Mouse (Mus musculus) hindbrain, embryonic 14.5 days (tissue): ENCODE results near the gene Tmem30b. TPM values are rescaled to one million over a fixed set of nuclear protein-coding genes. Genes with fewer than 3 reads are reported as not detected.
A peak's percentile ranks its signal among the peaks of the same experiment; 100 is the strongest.
"Not testable (repeated sequence)": the region's sequence is repeated elsewhere in the genome, so short reads cannot be mapped to it uniquely, and the experiment has no call there.

Source experiments
- ATAC-seq: fragments of 200-750 bp; cut with Nextera tagmentation; 2 replicates; pipeline ENCODE4 v1.8.0; 2017; ENCODE audit warnings: moderate number of reproducible peaks, mild to moderate bottlenecking, moderate TSS enrichment, moderate library complexity; ENCODE audit not compliant: low FRiP score
- DNase-seq: peaks from one replicate; pipeline ENCODE4 v3.0.0-alpha.2; 2015; ENCODE audit warnings: low spot score
- H3K27ac ChIP-seq: fragments of 300-500 bp; sonication (generic); 2 replicates; pipeline ENCODE4 v1.5.1; 2014; ENCODE audit warnings: mild to moderate bottlenecking, moderate library complexity
- H3K27me3 ChIP-seq: fragments of 300-500 bp; sonication (generic); 2 replicates; pipeline ENCODE4 v1.6.1; 2014; ENCODE audit warnings: mild to moderate bottlenecking, low read length, mixed read lengths; ENCODE audit not compliant: control insufficient read depth, insufficient read depth
- H3K36me3 ChIP-seq: fragments of 300-500 bp; sonication (generic); replicated peaks from 2 replicates; pipeline ENCODE4 v1.6.1; 2014; ENCODE audit not compliant: control insufficient read depth, insufficient read depth
- H3K4me1 ChIP-seq: fragments of 300-500 bp; sonication (generic); replicated peaks from 2 replicates; pipeline ENCODE4 v1.6.1; 2014; ENCODE audit warnings: antibody characterized with exemption, low read length, mixed read lengths; ENCODE audit not compliant: control insufficient read depth, insufficient read depth
- H3K4me2 ChIP-seq: fragments of 300-500 bp; sonication (generic); replicated peaks from 2 replicates; pipeline ENCODE4 v1.6.1; 2014; ENCODE audit warnings: mild to moderate bottlenecking, moderate library complexity
- H3K4me3 ChIP-seq: fragments of 300-500 bp; sonication (generic); replicated peaks from 2 replicates; pipeline ENCODE4 v1.5.1; 2014; ENCODE audit warnings: mild to moderate bottlenecking, low read length
- H3K9ac ChIP-seq: fragments of 300-500 bp; sonication (generic); 2 replicates; pipeline ENCODE4 v1.6.1; 2014
- H3K9me3 ChIP-seq: fragments of 300-500 bp; sonication (generic); 2 replicates; pipeline ENCODE4 v1.6.1; 2016; ENCODE audit warnings: low read length; ENCODE audit not compliant: control insufficient read depth
- WGBS: fragments of 180-500 bp; shearing (Covaris S2); extraction: QIAGEN DNeasy Blood & Tissue Kit; methylation state at CpG from one replicate; pipeline ENCODE4 v1.1.7; 2014; 5-methylcytosine and 5-hydroxymethylcytosine counted together
- polyA plus RNA-seq: library from polyadenylated mRNA; unstranded; fragments of >200 nt; fragmentation: Nextera tagmentation; extraction: Ambion mirVana; gene quantifications from 2 replicates; pipeline ENCODE4 v1.2.1, GENCODE M21; 2014

Gene Tmem30b
- polyA plus RNA-seq, 1 experiment from 2014 or later: 0.15 TPM

DNA sequence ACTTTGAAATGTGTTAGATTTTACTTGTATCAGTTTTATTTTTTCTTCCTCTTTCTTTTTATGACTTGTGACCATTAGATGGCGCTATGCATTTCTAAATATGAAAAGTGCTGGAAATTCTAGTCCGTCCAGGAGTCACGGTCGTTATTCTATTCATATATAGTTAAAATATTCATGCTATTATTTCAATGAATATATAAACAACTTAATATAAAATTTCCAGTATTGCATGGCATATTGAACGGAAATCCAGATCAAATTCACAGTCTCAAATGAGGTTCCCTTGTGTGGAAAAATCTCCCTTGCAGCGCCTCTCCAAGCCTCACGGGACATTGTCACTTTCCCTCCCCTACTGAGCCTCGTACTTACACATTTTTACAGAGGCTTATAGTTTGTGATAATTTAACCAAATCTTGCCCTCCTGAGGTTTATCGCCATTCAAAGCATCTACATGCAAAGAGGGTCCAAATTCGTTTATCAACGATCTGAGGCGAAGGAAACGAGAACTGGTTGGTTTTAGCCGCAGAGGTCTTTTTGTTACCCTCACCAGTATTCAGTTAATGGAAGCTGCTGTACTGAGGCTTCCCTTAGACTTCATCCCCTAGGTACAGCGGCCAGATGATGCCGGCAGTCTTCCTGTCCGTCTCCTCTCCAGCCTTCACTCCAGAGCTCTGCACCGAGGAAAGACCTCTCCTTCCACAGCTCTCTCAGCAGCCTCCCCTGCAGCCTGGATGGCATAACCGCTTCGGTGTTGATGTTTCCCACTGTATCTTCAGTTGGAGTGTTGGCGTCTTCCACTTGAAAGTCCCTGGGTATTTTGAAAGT is 18.8 kb upstream of the Tmem30b start:
- Histone ChIP-seq H3K36me3 (no peaks in the 10 kb centered on the region), H3K9ac (peak overlapping the region; percentile 41; the same call in 1 of the 2 replicates), H3K4me1 (no peaks in the 10 kb centered on the region), H3K4me2 (peak overlapping the region; percentile 49), H3K27me3 (0 out of 2 replicates have a peak, but pooled peaks cover 3% of the 10 kb centered on the region), H3K9me3 (peaks cover 3% of the 10 kb centered on the region; the same call in 1 of the 2 replicates), H3K4me3 (peak overlapping the region; percentile 26), H3K27ac (no peak overlapping the region)
- WGBS: 26% methylated on average over 21 of the region's 21 CpGs
- no peak; the same call in 1 of the 2 replicates for ATAC-seq
- peak; percentile 84 for DNase-seq

DNA sequence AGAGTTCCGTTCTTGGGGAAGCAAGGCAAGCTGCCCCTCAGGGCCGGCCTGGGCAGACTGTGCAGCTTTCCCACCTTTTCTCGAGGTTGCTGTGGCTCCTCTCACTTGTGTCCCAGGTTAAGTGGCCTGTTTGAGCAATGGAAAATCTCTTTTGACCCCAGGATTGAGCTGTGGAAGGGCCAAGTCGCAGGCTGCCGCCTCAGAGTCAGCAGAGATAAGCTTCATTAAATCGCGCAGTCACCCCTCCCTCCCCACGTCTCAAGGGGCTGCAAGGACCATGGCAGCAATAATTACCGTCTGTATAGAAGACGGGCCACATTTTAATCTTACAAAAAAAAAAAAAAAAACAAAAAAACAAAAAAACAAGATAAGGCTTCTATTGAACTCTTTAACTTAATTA is 18.0 kb upstream of the Tmem30b start:
- 22% methylated on average over 10 of the region's 10 CpGs for WGBS
- ATAC-seq (no peak), DNase-seq (no peak)
- H3K4me2 ChIP-seq: no peak overlapping the region
- no peak overlapping the region for H3K9ac ChIP-seq
- no peaks in the 10 kb centered on the region for H3K36me3 ChIP-seq
- no peaks in the 10 kb centered on the region for H3K4me1 ChIP-seq
- 0 out of 2 replicates have a peak, but pooled peaks cover 3% of the 10 kb centered on the region for H3K27me3 ChIP-seq
- no peak overlapping the region for H3K4me3 ChIP-seq
- H3K9me3 ChIP-seq: no peaks in the 10 kb centered on the region
- no peak overlapping the region for H3K27ac ChIP-seq

DNA sequence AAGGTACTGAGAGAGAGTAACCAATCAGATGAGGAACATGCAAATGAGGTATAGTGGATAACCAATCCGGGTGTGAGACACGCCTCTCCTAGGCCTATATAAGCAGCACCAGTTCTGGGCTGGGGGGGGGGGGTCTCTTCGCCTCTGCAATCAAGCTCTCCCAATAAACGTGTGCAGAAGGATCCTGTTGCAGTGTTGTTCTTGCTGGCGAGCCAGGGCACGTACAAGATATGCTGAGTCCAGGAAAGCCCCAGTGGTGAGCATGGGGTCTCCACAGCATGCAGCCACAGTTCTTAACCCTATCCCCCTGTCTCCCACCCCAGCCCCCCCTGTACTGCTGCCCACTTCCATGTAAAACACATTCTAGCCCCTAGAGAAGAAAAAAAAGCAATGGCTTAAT is 16.9 kb upstream of the Tmem30b start:
- DNase-seq, H3K36me3 ChIP-seq, H3K4me3 ChIP-seq, H3K4me1 ChIP-seq, H3K27me3 ChIP-seq, H3K27ac ChIP-seq, ATAC-seq, H3K9me3 ChIP-seq, H3K9ac ChIP-seq, H3K4me2 ChIP-seq: not testable (repeated sequence)
- WGBS: 80% methylated on average over 6 of the region's 6 CpGs

DNA sequence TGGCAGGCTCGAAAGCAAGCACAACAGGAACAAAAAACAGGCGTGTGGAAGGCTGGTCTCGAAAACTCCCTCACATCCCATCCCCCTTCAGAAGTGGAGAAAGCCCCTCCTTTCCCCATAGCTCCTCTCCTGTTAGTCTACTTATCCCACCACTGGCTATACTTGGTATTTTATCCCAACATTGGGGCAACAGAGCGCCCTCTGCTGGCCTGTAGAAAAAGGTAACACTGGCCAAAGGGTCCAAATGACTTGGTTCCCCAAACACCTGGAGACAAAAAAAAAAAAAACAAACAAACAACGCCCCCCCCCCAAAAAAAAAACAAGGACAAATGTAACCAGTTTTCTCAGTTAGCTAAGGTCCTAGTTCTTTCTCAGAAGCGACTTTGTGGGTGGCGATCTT is 13.9 kb upstream of the Tmem30b start:
- Histone ChIP-seq H3K4me3 (no peak overlapping the region), H3K4me2 (no peak overlapping the region), H3K9ac (no peak overlapping the region), H3K27me3 (no peaks in the 10 kb centered on the region), H3K9me3 (no peaks in the 10 kb centered on the region), H3K4me1 (no peaks in the 10 kb centered on the region), H3K36me3 (no peaks in the 10 kb centered on the region), H3K27ac (no peak overlapping the region)
- ATAC-seq (no peak), DNase-seq (no peak)
- 49% methylated on average over 7 of the region's 7 CpGs for WGBS

DNA sequence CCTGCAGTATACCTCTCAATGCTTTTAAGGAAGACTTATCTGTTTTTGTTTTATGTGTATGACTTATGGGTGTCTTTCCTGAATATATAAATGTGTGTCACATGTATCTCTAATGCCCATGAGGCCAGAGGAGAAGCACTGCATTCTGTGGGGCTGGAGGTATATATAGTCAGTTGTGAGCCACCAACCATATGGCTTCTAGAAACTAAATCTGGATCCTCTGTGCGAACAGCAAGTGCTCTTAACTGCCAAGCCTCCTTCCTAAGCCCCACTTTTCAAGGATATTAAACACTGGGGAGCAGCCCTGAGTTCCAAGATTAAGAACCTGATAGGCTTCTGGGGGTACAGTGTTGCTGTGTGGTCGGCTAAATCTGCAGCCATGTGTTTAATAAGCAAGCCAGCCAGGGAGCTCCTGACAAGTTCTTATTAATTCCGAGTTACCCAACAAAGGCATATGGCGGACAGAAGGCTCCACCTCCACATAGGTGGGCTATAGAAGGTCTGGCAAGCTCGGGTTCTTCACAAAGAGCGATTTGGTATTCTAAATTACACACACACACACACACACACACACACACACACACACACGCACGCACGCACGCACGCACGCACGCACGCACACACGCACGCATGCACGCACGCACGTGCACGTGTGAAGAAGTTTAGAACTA is 12.5 kb upstream of the Tmem30b start:
- no peaks in the 10 kb centered on the region for H3K36me3 ChIP-seq
- DNase-seq (no peak), ATAC-seq (no peak)
- H3K27me3 ChIP-seq: no peaks in the 10 kb centered on the region
- H3K4me3 ChIP-seq: no peak overlapping the region
- WGBS: 93% methylated on average over 20 of the region's 20 CpGs
- no peak overlapping the region for H3K27ac ChIP-seq
- no peaks in the 10 kb centered on the region for H3K9me3 ChIP-seq
- no peak overlapping the region for H3K9ac ChIP-seq
- H3K4me2 ChIP-seq: no peak overlapping the region
- no peaks in the 10 kb centered on the region for H3K4me1 ChIP-seq

DNA sequence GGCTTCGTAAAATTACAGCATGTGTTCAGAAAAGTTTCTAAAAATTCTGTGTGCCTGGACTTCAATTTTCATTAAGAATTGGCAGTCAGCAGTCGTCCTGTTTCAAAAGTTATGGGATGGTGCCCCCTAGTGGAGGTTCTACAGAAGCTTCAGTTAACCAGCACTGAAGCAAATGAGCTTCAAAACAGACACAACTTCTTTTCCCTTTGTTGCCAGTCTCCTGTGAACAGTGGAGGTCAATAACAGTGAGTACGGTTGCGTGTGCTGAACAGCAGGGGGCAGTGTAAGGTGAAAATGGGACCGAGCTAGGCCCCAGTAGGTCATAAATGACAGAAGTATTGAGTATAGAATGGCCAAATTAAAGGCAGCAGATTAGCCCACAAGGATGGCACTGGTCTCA is 8.0 kb upstream of the Tmem30b start:
- H3K9me3 ChIP-seq: no peaks in the 10 kb centered on the region
- peaks cover 15% of the 10 kb centered on the region for H3K27me3 ChIP-seq
- H3K4me1 ChIP-seq: no peaks in the 10 kb centered on the region
- no peaks in the 10 kb centered on the region for H3K36me3 ChIP-seq
- WGBS: 4% methylated on average over 5 of the region's 5 CpGs
- DNase-seq: peak; percentile 85
- no peak overlapping the region for H3K9ac ChIP-seq
- H3K4me3 ChIP-seq: no peak overlapping the region
- no peak overlapping the region for H3K4me2 ChIP-seq
- ATAC-seq: no peak
- no peak overlapping the region for H3K27ac ChIP-seq

DNA sequence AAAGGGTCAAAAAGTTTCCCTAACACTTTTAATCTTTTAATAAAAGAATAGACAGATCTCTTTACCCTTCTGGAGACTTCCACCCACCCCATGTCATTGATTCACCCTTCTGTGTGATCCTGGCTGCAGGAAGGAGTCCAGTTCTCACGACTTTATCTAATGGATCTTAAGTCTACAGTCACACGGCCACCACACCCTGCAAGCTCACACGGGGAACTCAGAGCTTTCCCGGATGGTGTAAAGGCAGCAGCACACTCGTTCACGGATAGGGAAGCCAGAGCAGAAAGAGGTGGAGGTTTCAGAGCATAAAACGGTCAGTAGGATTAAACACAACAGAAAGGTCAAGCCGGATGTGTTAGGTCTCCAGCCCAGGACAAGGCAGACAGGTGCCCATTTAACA is 2.1 kb upstream of the Tmem30b start:
- H3K4me3 ChIP-seq: no peak overlapping the region
- H3K9ac ChIP-seq: no peak overlapping the region
- H3K4me1 ChIP-seq: peaks cover 12% of the 10 kb centered on the region; the same call in 1 of the 2 replicates
- H3K27me3 ChIP-seq: peaks cover 74% of the 10 kb centered on the region
- no peaks in the 10 kb centered on the region for H3K9me3 ChIP-seq
- H3K4me2 ChIP-seq: no peak overlapping the region
- ATAC-seq: no peak
- no peaks in the 10 kb centered on the region for H3K36me3 ChIP-seq
- H3K27ac ChIP-seq: no peak overlapping the region
- WGBS: 82% methylated on average over 8 of the region's 8 CpGs
- DNase-seq: no peak

DNA sequence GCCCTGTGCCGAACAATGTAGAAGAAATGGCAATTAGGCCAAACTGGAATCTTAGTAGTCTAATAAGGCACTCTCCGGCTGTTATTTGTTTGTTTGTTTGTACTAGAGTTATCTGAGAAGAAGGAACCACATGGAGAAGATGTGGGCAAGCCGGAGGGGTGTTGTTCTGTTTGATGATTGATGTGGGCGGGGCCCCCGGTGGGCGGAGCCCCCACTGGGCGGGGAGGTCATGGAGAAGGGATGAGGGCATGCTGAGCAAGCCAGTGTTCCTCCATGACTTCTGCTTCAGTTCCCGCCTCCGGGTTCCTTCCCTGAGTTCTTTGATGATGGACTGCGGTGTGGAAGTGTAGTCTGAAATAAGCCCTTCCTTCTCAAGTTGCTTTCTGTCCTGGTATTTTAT is 1.5 kb upstream of the Tmem30b start:
- no peak for ATAC-seq
- H3K4me2 ChIP-seq: no peak overlapping the region
- no peak overlapping the region for H3K4me3 ChIP-seq
- DNase-seq: no peak
- H3K9me3 ChIP-seq: no peaks in the 10 kb centered on the region
- no peaks in the 10 kb centered on the region for H3K36me3 ChIP-seq
- WGBS: 29% methylated on average over 10 of the region's 10 CpGs
- H3K27me3 ChIP-seq: peaks cover 80% of the 10 kb centered on the region
- no peak overlapping the region for H3K27ac ChIP-seq
- H3K9ac ChIP-seq: no peak overlapping the region
- H3K4me1 ChIP-seq: peaks cover 12% of the 10 kb centered on the region; the same call in 1 of the 2 replicates

DNA sequence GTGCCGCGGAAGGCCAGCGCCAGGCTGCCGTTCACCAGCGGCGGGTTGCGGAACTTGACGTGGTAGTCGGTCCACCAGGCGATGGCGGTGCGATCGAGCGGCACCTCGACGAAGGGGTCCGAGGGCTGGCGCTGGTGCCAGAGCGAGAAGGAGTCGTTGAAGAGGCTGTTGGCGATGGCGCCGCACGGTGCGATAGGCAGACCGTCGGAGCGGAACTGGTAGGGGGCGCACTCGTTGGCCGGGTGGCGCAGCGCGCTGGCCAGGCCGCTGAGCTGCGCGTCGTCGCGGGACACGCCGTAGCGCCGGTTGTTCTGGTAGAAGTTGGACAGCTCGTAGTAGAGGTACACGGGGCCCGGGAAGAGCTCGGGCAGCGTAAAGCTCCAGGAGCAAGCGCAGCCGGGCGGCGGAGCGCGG is 513 bp downstream of the Tmem30b start:
- H3K36me3 ChIP-seq: no peaks in the 10 kb centered on the region
- H3K4me2 ChIP-seq: peak overlapping the region; percentile 51
- H3K9me3 ChIP-seq: no peaks in the 10 kb centered on the region
- ATAC-seq (peak; percentile 43; the same call in 1 of the 2 replicates), DNase-seq (no peak)
- H3K4me1 ChIP-seq: peaks cover 12% of the 10 kb centered on the region; the same call in 1 of the 2 replicates
- 1% methylated on average over 55 of the region's 55 CpGs for WGBS
- H3K9ac ChIP-seq: 0 out of 2 replicates have a peak overlapping the region, but pooled peaks have one; percentile 28
- H3K4me3 ChIP-seq: peak overlapping the region; percentile 36
- peaks cover 89% of the 10 kb centered on the region for H3K27me3 ChIP-seq
- H3K27ac ChIP-seq: no peak overlapping the region
